Mouse (Mus musculus) layer of hippocampus, adult 8-10 months (tissue): Measurements from ENCODE around the gene Msgn1. TPM values are rescaled to one million over a fixed set of nuclear protein-coding genes. Genes with fewer than 3 reads are reported as not detected.

ENCODE experiments used
- DNase-seq, 2 experiments: peaks; one replicate each; pipeline ENCODE4 v3.0.0; 2022; ENCODE audit warnings: low spot score in 2 of 2
- total RNA-seq, 4 experiments: library from RNA; stranded (reverse); gene quantifications; 2 replicates each; pipeline ENCODE4 v1.2.4; 2022

Msgn1 gene
- total RNA-seq = not detected

DNA sequence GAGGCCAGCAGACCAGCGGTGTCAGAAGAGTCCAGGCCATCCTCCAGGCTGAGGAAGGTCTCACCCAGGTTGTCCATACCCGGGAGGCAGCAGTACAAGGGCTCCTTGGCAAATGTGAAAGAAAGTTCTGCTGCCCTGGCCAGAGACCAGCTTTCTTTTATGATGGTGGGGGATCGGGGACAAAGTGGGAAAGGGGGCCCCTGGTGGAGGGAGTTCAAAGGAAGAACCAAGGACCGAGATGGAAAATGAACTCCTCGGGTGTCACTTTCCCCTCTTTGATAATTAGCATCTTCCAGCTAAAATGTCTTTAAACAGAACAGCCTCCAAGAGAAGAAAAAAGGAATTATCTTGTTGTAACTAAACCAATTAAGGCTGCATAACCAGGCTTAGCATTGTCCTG is at the start of gene Msgn1:
TSS of gene Msgn1 (minus strand) at position 101 of the 400 bp plus-strand sequence.
- DNase-seq = no peak

DNA sequence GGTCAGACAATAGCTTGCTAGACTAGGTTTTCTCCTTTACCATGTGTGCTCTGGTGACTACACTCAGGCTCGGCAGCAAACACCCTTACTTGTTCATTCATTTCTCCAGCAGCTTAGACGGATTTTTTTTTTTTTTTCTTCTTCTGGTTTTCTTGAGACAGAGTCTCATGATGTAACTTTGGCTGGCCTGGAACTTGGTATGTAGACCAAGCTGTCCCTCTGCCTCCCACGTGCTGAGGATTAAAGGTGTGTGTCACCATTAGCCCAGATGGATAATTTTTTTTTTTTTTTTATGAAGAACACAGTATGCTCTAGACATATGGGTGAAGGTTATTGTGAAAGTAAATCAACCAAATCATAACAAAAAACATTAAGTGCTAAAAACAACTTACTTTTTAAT is 41.5 kb upstream of the Msgn1 start:
- no peak for DNase-seq

DNA sequence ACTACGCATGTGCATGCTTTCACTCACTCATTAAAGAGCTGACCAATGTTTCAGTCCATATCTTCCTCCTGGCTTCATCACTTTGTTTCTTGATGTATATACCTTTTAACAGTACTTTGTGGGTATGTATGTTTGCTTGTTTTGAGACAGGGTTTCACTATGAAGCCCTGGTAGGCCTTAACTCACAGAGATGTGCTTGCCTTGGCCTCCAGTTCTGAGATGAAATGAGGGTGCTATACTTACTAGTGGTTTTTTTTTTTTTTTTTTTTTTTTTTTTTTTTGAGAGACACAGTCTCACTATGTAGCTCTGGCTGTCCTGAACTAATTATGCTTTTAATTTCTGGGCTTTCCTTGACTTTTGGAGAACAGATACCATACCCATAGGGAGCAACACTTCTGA is 38.7 kb upstream of the Msgn1 start:
- DNase-seq = no peak

DNA sequence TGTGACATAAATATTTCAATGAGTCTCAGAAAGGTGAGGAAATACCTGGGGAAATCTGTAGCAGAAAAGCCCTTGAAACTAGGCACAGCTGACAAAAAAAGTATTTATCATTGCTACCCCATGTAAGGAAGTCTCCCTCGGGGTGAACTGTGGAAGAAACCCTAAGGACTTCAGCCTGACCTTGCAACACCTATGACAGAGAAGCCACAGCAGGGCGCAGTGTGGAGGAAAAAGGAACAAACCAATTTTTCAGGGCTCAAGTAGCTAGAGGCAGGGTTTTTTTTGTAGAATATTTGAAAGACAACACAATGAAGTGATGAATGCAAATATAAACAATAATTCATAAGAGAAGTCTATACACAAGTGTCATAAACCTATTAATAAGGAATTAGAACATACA is 27.2 kb upstream of the Msgn1 start:
- no peak for DNase-seq

DNA sequence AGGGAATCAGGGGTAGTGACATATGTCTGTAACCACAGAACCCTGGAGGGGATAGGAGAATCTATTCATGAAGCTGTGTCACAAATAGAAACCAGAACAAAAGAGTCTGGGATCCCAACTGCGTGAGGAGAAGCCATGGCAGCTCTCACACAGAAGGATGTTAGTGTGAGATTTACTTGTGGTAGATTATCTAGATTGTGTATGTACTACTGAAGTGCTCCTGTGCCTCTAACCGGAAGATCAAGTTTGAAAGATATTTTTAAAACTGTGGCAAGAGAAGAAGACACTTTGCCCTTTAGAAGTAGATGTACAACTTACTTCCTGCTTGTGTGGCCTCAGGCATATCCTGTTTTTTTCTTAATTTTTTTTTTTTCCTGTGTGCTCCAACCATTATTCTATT is 21.5 kb upstream of the Msgn1 start:
- DNase-seq = no peak

DNA sequence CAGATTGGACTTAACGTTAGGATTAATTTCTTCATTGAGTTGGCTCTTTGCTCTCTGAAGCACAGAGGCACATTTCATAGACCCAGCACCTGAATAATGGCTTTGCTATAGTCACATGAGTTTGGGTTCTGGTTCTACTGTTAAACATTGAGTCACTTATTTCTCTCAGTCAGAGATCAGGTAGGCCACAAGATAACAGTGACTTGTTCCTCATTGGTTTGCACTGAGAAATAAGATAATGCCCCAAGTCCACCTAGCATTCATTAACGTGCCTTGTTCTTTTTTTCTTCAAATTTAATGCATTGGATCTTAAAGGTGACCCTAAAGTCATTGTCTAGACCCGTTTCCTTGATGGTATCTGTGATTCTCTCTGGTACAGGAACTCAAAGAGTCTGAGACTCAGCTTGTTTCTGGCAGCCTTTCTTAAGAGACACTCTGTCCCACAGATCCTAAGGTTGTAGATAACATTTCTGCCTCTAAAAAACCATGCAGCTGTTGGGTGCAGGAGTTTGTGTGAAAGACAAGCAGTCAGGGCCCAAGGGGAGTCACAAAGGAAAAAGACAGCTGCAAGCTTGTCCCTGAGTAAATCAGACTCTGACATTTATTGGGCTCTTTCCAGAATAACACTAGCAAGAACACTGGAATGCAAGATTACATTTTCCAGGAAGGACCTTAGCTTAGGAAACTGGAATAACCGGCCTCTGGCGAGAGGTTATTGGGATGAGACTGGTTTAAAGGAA is 17.9 kb upstream of the Msgn1 start:
- no peak for DNase-seq

DNA sequence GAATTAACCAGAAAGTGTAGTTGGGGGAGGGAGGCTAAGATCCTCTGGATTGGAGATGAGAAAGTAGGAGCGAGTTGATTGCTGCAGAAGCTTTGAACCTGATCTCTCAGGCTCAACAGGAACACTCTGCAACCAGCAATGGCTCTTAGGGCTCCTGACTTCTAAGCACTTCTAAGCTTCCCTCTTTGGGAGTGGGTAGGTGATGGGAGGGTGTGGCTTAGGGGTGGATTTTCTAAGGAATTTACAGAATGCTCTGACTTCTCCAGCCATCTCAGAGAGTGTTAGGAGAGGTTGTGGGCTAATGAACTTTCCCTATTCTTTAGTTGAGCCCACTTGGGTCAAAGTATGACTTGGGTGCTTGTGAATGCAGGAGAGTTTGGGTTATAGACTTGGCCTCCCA is 17.4 kb upstream of the Msgn1 start:
- DNase-seq = no peak

DNA sequence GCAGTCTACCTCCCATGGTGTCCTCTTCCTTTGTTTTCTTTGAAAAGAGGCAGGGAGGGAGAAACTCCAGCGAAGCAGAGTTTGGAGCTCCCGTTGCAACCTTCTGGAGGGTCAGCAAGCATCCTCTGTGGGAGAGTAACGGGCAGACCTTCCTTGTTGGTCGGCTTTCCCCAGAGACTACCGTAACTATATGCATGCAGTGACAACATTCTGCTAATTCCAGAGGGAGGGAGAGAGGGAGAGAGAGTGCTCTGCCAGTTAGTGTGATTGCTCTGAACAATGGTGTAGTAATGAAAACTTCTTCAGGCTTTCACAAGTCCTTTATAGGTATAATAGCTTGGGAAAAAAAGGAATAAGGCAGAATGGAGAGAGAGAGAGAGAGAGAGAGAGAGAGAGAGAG is 15.9 kb upstream of the Msgn1 start:
- no peak for DNase-seq

DNA sequence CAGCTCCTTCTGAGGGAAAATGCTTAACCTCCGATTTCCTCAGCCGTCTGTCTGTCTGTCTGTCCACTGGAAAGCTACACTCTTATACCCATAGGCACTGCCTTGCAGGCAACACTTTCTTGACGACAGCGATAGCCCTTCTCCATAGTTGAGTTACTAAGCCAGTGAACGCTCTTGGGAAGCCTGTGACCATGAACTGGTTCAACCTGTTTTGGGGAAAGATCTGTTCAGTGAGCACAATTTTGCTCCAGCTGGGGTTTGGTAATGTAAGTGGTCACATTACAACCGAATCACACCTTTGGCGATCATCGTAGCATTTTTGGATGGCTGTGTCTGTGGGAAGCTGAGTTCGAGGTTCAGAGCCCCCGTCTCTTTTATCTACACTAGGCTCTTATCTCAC is 14.3 kb upstream of the Msgn1 start:
- no peak for DNase-seq

DNA sequence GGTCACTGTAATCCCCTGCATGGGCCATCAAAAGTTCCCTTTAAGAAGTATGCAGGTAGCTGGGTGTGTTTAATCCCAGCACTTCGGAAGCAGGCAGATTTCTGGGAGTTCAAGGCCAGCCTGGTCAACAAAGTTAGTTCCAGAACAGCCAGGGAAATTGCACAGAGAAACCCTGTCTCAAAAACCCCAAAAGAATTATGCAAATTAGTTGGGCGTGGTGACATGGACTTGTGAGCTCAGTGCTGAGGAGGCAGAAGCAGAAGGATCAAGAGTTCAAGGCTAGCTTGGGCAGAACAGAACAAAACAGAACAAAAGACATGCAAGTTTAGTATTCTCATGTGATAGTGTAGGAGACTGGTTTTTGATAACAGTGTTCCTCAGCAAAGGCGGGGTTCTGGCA is 13.8 kb upstream of the Msgn1 start:
- no peak for DNase-seq

DNA sequence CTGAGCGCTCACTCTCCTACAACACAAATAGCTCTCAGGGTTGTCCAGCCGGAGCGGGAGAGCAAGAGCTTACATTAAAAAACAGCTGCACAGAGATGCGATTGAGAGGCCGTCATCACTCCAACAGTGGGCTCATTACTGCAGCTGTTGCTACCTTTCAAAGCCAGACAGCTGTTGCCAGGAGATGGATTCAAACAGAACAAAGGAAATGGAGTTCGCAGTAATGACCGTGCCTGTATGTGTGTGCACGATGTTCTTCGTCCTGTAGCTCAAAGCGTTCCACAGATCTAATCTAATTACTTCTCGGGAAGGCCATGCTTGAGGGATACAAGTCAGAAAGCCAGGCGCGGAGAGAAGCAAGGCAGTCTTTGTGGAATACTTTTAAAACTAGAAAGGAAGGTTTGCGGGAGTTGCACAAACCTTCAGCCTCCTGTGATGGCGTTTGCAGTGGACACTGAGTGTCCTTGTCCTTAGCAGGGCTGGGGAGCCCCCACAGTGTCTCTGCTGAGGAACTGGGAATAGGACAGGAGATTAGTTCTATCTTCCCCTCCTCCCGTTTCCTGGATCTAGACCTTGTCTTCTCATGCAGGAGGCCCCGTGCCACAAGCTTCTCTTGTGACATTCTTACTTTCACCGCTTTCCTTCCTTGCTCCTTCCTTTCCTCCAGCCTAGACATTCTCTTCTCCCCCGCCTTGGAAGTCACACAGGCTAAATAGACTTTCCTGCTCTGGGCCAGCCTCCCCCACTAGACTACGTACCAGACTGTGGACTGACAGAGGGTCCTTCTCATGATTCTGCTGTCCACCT is 13.0 kb upstream of the Msgn1 start:
- DNase-seq = no peak

DNA sequence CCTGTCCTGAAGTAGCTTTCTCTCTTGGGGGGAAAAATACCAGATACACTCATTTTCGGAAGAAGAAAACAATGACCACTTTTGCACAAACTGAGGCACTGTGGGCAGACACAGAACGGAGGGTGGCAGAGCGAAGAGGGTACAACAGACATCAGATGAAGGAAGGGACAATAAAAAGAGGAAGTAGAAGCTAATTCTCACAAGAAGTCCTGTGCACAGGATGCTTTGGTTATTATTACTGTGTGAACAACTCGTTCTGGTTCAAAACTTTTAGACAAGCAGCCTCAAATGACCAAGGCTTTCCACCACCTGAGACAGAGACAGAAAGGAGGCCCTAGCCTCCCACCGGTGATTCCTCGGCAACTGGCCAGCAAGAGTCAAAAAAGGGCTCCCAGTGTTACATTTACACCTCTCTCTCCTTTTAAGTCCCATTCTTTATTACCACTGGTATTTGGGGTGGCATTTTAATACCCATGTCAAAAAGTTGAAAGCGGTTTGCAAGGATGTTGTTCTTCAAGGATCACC is 9.0 kb upstream of the Msgn1 start:
- no peak for DNase-seq

DNA sequence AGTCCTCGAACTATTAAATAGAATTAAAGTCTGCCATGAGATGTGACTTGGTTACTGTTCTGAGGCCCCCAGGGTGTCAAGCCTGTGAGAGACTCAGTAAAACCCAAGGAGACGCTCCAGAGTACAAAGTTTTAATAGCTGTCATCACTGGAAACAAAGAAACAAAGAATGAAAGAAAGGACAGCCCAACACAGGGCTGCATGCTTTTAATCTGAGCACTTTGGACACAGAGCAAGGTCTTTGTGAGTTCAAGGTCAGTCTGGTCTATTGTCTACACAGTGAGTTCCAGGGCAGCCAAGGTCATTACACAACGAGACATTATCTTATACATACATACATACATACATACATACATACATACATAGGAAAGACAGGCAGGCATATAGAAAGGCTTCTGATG is 7.7 kb upstream of the Msgn1 start:
- DNase-seq = no peak

DNA sequence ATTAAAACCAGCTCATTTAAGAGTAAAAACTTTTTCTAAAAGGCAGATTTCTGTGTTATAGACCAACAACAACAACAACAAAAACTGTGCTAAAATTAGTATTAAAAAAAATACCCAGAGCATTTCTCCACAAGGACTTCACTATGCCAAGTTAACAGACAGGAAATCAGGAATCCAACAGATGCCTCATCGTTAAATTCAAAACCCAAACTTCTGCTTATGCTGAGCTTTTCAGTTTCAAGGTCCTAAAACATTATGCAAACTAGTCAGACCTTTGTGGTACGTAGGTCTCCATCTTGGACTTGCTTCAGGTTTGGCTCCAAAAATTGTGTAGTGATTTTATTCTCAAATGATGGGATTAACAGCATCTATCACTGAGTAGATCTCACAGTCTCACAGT is 6.8 kb upstream of the Msgn1 start:
- DNase-seq = no peak

DNA sequence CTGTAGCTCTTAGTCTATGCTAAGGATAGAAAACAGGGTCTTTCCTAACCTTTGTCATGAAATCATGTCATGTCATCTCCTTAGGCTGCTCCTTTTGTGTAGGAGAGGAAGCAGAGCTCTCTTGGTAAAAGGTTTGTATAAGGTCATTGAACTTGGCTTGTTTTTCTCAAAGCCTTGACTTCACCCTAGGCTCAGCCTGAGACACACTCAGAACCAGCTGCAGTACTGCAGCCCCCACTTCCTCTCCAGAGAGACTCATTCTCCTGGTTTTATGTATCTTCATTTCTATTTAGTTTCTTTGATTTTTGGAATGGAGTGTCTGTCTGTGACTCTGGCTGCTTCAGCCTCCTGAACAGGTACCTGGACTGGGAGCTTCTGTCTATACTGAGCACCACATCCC is 6.0 kb upstream of the Msgn1 start:
- DNase-seq = no peak

DNA sequence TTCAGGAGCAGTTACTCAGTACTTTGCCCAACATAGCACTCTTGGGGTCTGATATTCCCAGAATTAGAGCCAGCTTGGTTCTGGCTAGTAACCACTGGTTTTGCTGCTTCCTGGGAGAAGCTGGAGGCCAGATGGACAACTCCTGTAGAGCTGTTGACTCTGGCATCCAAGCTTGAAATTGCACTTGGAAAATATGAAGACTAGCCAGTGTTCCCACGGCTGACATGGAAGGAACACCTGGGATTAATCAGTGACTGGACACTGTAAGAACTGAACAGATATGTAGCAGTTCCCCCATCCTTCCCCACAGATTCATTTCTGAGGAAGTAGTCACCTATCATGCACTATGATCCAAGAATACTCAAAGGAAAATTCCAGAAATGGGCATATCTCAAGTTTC is 4.1 kb upstream of the Msgn1 start:
- DNase-seq = no peak

DNA sequence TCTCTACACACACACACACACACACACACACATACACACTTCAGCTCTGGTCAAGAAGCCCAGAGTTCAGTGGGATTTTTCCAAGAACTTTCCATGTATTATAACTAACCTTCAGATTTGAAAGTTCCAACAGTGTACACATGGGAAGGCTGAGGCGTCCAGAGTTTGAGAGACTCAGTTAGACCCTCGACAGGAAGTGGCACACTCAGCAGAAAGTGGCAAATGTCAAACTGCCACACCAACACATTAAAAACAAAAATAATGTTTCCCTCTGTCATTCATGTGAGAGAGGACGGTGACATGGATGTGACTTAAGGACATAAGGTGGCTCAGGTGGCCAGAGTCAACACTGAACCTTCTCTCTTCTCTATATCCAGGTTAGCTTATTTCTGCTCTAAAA is 1.6 kb upstream of the Msgn1 start:
- no peak for DNase-seq

DNA sequence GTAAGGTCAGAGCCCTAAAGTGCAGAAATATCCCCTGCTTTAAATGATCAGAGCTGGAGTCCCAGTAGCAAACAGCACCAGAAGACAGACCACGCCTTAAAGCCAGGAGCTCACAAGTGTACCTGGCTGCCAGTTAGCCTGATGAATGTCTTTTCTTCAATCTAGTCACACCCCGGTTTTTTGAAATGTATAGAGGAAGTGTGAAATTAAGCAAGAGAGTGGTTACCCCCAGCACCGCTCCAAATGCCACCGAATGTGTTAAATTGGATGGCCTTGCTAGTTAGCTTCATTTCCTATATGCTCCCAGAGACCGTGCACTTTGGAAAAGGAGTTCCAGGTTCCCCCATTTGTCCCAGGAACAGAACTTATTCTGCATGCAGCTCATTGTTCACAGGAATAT is 864 bp upstream of the Msgn1 start:
- no peak for DNase-seq

DNA sequence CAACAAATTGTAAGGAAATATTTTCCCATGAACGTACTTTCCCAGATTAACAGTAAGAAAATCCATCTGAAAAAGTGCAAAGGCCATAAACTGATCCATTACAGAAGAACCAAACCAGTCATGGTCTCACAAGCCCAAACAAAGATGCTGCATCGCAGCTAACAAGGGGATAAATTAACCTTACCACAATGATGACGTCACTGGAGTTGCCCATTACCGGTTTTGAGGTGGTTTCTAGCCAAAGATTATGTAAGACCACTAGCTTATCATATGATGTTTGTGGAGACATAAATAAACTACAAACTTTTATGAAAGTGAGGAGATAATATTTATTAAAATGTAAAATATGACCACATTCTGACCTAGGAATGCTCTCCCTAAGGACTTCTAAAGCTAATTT is 2.5 kb downstream of the Msgn1 start:
- no peak for DNase-seq

DNA sequence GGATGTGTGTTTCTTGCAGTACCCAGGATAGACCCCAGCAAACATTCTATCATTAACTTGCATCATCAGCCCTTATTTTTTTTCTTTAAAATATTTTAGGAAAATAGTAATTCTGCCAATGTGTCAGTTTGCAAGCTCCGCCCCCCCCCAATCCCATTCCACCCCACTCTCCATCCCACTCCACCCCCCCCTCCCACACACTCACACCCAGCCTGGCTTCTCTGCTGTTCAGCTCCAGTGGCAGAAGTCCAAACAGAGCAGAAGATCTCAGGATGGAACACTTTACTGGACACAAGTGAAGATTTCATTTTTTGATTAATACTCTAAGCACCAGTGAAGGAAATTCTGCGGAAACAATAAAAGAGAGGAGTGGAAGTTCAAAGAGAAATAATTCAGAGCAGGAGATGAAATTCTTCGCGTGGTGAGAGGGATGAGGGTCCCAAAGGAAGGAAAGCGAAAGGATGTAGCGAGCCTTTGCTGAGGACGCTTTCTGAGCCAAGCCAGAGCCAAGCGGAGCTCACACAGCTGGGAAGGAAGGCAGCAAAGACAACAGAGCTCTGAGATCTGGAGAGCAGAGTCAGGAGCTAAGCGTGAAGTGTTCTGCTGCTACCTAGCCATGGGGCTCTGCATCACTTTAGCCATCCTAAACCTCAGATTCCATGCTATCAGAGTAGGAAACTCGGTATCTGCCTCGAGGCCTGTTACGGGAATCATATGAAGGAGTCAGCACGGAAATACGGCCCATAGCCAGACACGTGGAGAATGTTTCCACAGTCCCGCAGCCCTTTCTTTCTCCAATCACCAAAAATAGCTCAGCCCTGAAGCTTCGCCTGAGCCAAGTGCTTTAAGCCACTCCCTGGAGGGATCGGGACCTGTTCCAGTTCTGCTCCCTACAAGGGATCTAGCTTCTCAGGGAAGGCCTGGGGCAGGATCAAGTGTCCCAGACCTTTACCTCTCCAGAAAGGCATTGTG is 4.8 kb downstream of the Msgn1 start:
- peak in 1 of 2 experiments; percentile 6 for DNase-seq

DNA sequence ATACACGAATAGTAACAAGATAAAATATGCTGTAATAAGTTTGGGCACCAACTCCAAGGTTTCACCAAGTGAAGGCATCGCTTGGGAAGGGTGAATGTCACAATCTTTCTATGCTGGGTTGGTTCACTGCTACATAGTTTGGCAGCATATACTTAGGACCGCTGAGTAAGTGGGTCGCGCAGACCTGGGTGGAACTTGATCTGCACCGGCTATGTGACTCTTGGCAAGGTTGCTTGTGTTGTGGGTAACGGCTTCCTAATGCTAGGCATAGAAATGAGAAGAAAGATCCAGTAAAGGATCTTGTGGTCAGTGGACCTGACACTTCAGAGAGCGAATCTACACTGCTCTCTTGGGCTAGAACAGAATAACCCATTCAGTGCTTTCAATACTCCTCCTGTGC is 6.3 kb downstream of the Msgn1 start:
- DNase-seq = no peak

DNA sequence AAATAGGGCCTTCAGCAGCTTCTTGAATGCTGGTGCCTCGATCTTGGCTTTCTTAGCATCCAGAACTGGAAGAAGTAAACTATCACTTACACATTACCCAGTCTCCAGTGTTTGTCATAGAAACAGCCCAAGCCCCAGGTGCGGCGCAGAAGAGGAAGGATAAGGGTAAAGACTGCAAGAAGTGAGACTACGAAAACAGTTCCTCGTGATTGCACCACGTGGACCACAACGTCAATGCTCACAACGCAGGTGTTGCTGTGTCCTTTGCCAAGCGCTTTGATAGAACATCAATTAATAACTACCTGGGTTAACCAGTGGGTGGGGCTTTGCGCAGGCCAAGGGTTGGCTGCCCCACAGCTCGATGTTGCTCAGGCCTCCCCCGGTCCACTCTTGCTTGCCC is 8.1 kb downstream of the Msgn1 start:
- DNase-seq = no peak
